Mouse (Mus musculus): ENCODE measurements around the gene Cmtr1. TPM values are rescaled to one million over a fixed set of nuclear protein-coding genes. Genes with fewer than 3 reads are reported as not detected.

The Cmtr1 gene
- polyA plus RNA-seq, 1 experiment from 2014 or later, result 144 TPM

- no peak for DNase-seq (ENCODE audit: low spot score)
- H3K36me3 ChIP-seq (ENCODE audit: control insufficient read depth, insufficient read depth, low read length), result peaks cover 19% of the 10 kb centered on the region
- 90% methylated on average over 5 of the region's 5 CpGs for WGBS
Observed at GRCm38 (mm10) chr17:29628946-29629345, 31.4 kb upstream of the Cmtr1 start.

DNA sequence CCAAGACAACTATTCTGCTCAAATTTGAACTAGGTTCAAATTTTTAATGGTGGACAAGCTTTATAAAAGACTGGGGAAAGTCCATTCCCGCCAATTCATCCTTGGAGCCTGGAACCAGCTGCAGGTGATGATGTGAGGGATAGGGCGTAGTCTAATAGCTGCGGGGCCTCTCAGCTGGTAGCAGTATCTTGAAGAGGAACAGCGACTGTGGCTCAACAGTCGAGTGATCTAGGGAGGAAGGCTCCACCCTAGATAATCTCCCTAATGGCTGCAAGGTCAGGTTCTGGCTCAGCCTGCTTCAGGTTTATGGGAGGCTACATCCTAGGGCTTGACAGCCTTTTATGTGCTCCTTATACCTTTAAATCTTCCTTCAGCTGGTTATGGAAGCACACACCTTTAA is 30.8 kb upstream of the Cmtr1 start:
- no peak for ATAC-seq (replicated peaks; ENCODE audit: low FRiP score)
- no peak overlapping the region for H3K9ac ChIP-seq (ENCODE audit: low read length)
- no peaks in the 10 kb centered on the region for H3K27me3 ChIP-seq (ENCODE audit: control insufficient read depth, insufficient read depth, low read length)
- no peaks in the 10 kb centered on the region for H3K9me3 ChIP-seq (ENCODE audit: control insufficient read depth, low read length)
- H3K4me2 ChIP-seq (ENCODE audit: low read depth, low read length, severe bottlenecking), result no peak overlapping the region
- no peak for DNase-seq (ENCODE audit: low spot score)
- peaks cover 19% of the 10 kb centered on the region for H3K36me3 ChIP-seq (ENCODE audit: control insufficient read depth, insufficient read depth, low read length)
- 90% methylated on average over 5 of the region's 5 CpGs for WGBS
- H3K4me3 ChIP-seq (ENCODE audit: low read depth, low read length), result no peak overlapping the region
- H3K4me1 ChIP-seq (replicated peaks; ENCODE audit: control insufficient read depth, insufficient read depth, low read length), result no peaks in the 10 kb centered on the region
- no peak overlapping the region for H3K27ac ChIP-seq (ENCODE audit: low read depth, low read length)

More at GRCm38 (mm10) chr17:29628946-29629345, 31.4 kb upstream of the Cmtr1 start:
- H3K9me3 ChIP-seq (ENCODE audit: control insufficient read depth, low read length), result no peaks in the 10 kb centered on the region
- H3K4me1 ChIP-seq (replicated peaks; ENCODE audit: control insufficient read depth, insufficient read depth, low read length), result no peaks in the 10 kb centered on the region
- no peak overlapping the region for H3K4me3 ChIP-seq (ENCODE audit: low read depth, low read length)
- no peak overlapping the region for H3K4me2 ChIP-seq (ENCODE audit: low read depth, low read length, severe bottlenecking)
- no peak overlapping the region for H3K27ac ChIP-seq (ENCODE audit: low read depth, low read length)
- H3K27me3 ChIP-seq (ENCODE audit: control insufficient read depth, insufficient read depth, low read length), result no peaks in the 10 kb centered on the region
- no peak for ATAC-seq (replicated peaks; ENCODE audit: low FRiP score)
- H3K9ac ChIP-seq (ENCODE audit: low read length), result no peak overlapping the region

DNA sequence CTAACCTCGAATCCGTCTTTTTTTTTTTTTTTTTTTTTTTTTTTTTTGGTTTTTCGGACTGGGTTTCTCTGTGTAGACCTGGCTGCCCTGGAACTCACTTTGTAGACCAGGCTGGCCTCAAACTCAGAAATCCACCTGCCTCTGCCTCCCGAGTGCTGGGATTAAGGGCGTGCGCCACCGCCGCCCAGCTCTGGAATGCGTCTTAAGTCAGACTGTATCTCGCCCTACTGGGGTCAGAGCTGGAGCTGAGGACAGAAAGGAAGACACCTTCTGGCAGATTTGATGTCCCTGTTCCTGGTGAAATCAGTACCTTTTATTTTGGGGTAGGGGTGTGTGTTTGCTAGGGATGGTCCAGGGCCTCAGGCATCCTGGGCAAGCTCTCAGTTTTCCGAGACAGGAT is 28.1 kb upstream of the Cmtr1 start:
- Histone ChIP-seq H3K9me3 (ENCODE audit: control insufficient read depth, low read length) (no peaks in the 10 kb centered on the region), H3K27me3 (ENCODE audit: control insufficient read depth, insufficient read depth, low read length) (no peaks in the 10 kb centered on the region), H3K36me3 (ENCODE audit: control insufficient read depth, insufficient read depth, low read length) (peaks cover 14% of the 10 kb centered on the region; the same call in 1 of the 2 replicates), H3K4me3 (ENCODE audit: low read depth, low read length) (no peak overlapping the region), H3K9ac (ENCODE audit: low read length) (no peak overlapping the region), H3K27ac (ENCODE audit: low read depth, low read length) (no peak overlapping the region), H3K4me1 (replicated peaks; ENCODE audit: control insufficient read depth, insufficient read depth, low read length) (no peaks in the 10 kb centered on the region), H3K4me2 (ENCODE audit: low read depth, low read length, severe bottlenecking) (no peak overlapping the region)
- WGBS, result 96% methylated on average over 11 of the region's 11 CpGs
- DNase-seq (ENCODE audit: low spot score) (no peak), ATAC-seq (replicated peaks; ENCODE audit: low FRiP score) (no peak)

GRCm38 (mm10) chr17:29635492-29635891 is 24.9 kb upstream of the Cmtr1 start:
- Histone ChIP-seq H3K9me3 (ENCODE audit: control insufficient read depth, low read length) (no peaks in the 10 kb centered on the region), H3K27ac (ENCODE audit: low read depth, low read length) (no peak overlapping the region), H3K27me3 (ENCODE audit: control insufficient read depth, insufficient read depth, low read length) (no peaks in the 10 kb centered on the region), H3K4me3 (ENCODE audit: low read depth, low read length) (no peak overlapping the region), H3K36me3 (ENCODE audit: control insufficient read depth, insufficient read depth, low read length) (peaks cover 13% of the 10 kb centered on the region; the same call in 1 of the 2 replicates), H3K4me2 (ENCODE audit: low read depth, low read length, severe bottlenecking) (no peak overlapping the region), H3K4me1 (replicated peaks; ENCODE audit: control insufficient read depth, insufficient read depth, low read length) (no peaks in the 10 kb centered on the region), H3K9ac (ENCODE audit: low read length) (no peak overlapping the region)
- 92% methylated on average over 8 of the region's 8 CpGs for WGBS
- DNase-seq (ENCODE audit: low spot score) (no peak), ATAC-seq (replicated peaks; ENCODE audit: low FRiP score) (no peak)

DNA sequence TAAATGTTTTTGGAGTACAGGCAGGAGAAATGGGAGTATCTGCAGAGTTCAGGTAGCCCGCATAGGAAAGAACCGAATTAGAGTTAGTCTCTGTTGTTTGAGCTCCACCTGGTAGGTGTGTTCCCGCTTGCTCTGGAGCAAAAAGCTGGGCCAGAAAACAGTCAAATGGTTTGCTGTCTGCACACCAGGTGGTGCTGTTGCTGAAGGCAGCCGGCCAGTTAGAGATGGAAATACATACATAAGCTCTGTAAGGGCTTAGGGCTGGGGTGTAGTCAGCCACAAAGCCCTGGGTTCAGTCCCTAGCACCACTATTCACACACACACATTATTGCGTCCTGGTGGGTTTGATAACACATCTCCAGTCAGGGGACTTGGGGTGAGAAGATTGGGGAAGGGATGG is 24.3 kb upstream of the Cmtr1 start:
- DNase-seq (ENCODE audit: low spot score) (peak; percentile 62), ATAC-seq (replicated peaks; ENCODE audit: low FRiP score) (no peak)
- Histone ChIP-seq H3K27ac (ENCODE audit: low read depth, low read length) (no peak overlapping the region), H3K9me3 (ENCODE audit: control insufficient read depth, low read length) (no peaks in the 10 kb centered on the region), H3K9ac (ENCODE audit: low read length) (no peak overlapping the region), H3K4me2 (ENCODE audit: low read depth, low read length, severe bottlenecking) (no peak overlapping the region), H3K36me3 (ENCODE audit: control insufficient read depth, insufficient read depth, low read length) (peaks cover 17% of the 10 kb centered on the region; the same call in 1 of the 2 replicates), H3K4me1 (replicated peaks; ENCODE audit: control insufficient read depth, insufficient read depth, low read length) (no peaks in the 10 kb centered on the region), H3K27me3 (ENCODE audit: control insufficient read depth, insufficient read depth, low read length) (no peaks in the 10 kb centered on the region), H3K4me3 (ENCODE audit: low read depth, low read length) (no peak overlapping the region)
- 70% methylated on average over 5 of the region's 5 CpGs for WGBS

DNA sequence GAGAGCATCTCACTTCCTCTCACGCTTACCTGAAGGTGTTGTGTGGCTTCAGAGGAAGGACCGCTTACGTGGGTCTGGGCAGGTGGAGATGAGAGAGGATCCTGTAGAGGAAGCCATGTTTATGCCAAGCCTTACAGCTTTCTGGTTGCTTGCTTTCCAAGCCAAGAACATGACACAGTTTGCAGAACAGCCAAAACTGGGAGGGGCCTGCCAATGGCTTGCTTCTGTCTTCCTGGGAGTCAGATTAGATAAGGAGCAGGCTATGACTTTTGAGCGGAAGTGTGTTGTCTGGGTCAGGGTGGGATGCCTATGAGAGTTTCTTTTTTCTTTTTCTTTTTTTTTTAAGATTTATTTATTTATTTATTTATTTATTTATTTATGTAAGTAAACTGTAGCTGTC is 23.0 kb upstream of the Cmtr1 start:
- H3K9me3 ChIP-seq (ENCODE audit: control insufficient read depth, low read length), result no peaks in the 10 kb centered on the region
- no peaks in the 10 kb centered on the region for H3K4me1 ChIP-seq (replicated peaks; ENCODE audit: control insufficient read depth, insufficient read depth, low read length)
- WGBS, result 97% methylated on average over 4 of the region's 4 CpGs
- H3K27ac ChIP-seq (ENCODE audit: low read depth, low read length), result no peak overlapping the region
- ATAC-seq (replicated peaks; ENCODE audit: low FRiP score) (no peak), DNase-seq (ENCODE audit: low spot score) (no peak)
- no peaks in the 10 kb centered on the region for H3K27me3 ChIP-seq (ENCODE audit: control insufficient read depth, insufficient read depth, low read length)
- peaks cover 16% of the 10 kb centered on the region; the same call in 1 of the 2 replicates for H3K36me3 ChIP-seq (ENCODE audit: control insufficient read depth, insufficient read depth, low read length)
- no peak overlapping the region for H3K4me3 ChIP-seq (ENCODE audit: low read depth, low read length)
- H3K4me2 ChIP-seq (ENCODE audit: low read depth, low read length, severe bottlenecking), result no peak overlapping the region
- no peak overlapping the region for H3K9ac ChIP-seq (ENCODE audit: low read length)

- DNase-seq (ENCODE audit: low spot score), result no peak
Observed at GRCm38 (mm10) chr17:29637895-29638294, 22.5 kb upstream of the Cmtr1 start.

DNA sequence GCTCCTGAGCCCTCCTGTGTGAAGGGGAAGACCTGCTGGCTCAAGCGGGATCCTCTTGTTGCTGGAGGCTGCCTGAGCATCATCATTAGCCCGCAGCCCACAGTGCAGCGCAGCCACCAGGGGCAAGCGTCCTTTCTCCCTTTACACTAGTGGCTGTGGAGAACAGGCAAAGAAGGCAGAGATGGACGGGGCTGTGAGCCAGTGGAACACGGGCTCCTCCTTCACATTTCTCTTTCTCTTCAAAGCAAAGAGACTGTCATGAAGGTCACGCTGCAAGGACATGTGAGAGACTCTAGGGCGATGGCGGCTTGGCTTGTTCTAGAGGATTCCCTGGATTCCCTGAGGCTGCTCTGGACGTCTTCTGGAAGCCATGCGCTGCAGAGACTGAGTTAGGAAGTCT is 19.4 kb upstream of the Cmtr1 start:
- 0 out of 2 replicates have a peak, but pooled peaks cover 2% of the 10 kb centered on the region for H3K4me1 ChIP-seq (replicated peaks; ENCODE audit: control insufficient read depth, insufficient read depth, low read length)
- no peak overlapping the region for H3K9ac ChIP-seq (ENCODE audit: low read length)
- ATAC-seq (replicated peaks; ENCODE audit: low FRiP score), result no peak
- WGBS, result 97% methylated on average over 11 of the region's 11 CpGs
- no peak overlapping the region for H3K4me3 ChIP-seq (ENCODE audit: low read depth, low read length)
- H3K36me3 ChIP-seq (ENCODE audit: control insufficient read depth, insufficient read depth, low read length), result peaks cover 13% of the 10 kb centered on the region; the same call in 1 of the 2 replicates
- no peaks in the 10 kb centered on the region for H3K27me3 ChIP-seq (ENCODE audit: control insufficient read depth, insufficient read depth, low read length)
- no peak overlapping the region for H3K27ac ChIP-seq (ENCODE audit: low read depth, low read length)
- no peak overlapping the region for H3K4me2 ChIP-seq (ENCODE audit: low read depth, low read length, severe bottlenecking)
- H3K9me3 ChIP-seq (ENCODE audit: control insufficient read depth, low read length), result no peaks in the 10 kb centered on the region
- DNase-seq (ENCODE audit: low spot score), result no peak

More at GRCm38 (mm10) chr17:29637895-29638294, 22.5 kb upstream of the Cmtr1 start:
- no peaks in the 10 kb centered on the region for H3K27me3 ChIP-seq (ENCODE audit: control insufficient read depth, insufficient read depth, low read length)
- WGBS, result 86% methylated on average over 8 of the region's 8 CpGs
- H3K4me3 ChIP-seq (ENCODE audit: low read depth, low read length), result no peak overlapping the region
- H3K9me3 ChIP-seq (ENCODE audit: control insufficient read depth, low read length), result no peaks in the 10 kb centered on the region
- no peak for ATAC-seq (replicated peaks; ENCODE audit: low FRiP score)
- H3K36me3 ChIP-seq (ENCODE audit: control insufficient read depth, insufficient read depth, low read length), result peaks cover 16% of the 10 kb centered on the region; the same call in 1 of the 2 replicates
- no peak overlapping the region for H3K4me2 ChIP-seq (ENCODE audit: low read depth, low read length, severe bottlenecking)
- H3K27ac ChIP-seq (ENCODE audit: low read depth, low read length), result no peak overlapping the region
- no peak overlapping the region for H3K9ac ChIP-seq (ENCODE audit: low read length)
- no peaks in the 10 kb centered on the region for H3K4me1 ChIP-seq (replicated peaks; ENCODE audit: control insufficient read depth, insufficient read depth, low read length)

DNA sequence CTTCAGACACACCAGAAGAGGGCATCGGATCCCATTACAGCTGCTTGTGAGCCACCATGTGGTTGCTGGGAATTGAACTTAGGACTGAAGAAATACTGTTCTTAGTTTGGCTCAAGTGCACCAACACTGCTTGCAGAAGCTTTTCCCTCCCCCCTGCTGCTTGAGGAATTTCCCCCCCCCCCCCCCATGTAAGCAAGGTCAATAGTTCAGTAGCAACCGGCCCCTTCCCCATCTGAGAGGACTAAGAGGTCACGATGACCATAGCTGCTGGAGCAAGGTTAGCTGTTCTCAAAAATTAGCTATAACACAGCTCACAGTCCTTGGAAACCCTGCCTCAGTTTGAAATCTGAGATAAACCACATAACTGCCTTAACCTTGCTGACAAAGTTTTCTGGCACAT is 18.2 kb upstream of the Cmtr1 start:
- no peaks in the 10 kb centered on the region for H3K9me3 ChIP-seq (ENCODE audit: control insufficient read depth, low read length)
- no peak overlapping the region for H3K4me3 ChIP-seq (ENCODE audit: low read depth, low read length)
- peaks cover 13% of the 10 kb centered on the region; the same call in 1 of the 2 replicates for H3K36me3 ChIP-seq (ENCODE audit: control insufficient read depth, insufficient read depth, low read length)
- H3K9ac ChIP-seq (ENCODE audit: low read length), result no peak overlapping the region
- H3K4me1 ChIP-seq (replicated peaks; ENCODE audit: control insufficient read depth, insufficient read depth, low read length), result 0 out of 2 replicates have a peak, but pooled peaks cover 2% of the 10 kb centered on the region
- ATAC-seq (replicated peaks; ENCODE audit: low FRiP score) (no peak), DNase-seq (ENCODE audit: low spot score) (no peak)
- no peaks in the 10 kb centered on the region for H3K27me3 ChIP-seq (ENCODE audit: control insufficient read depth, insufficient read depth, low read length)
- no peak overlapping the region for H3K27ac ChIP-seq (ENCODE audit: low read depth, low read length)
- 77% methylated on average over 3 of the region's 3 CpGs for WGBS
- no peak overlapping the region for H3K4me2 ChIP-seq (ENCODE audit: low read depth, low read length, severe bottlenecking)
